In genomic region chr7:72503756-72504155, GRCm38 (mm10) we compare ENCODE assay signal across 15 mouse cellular contexts.
"Had no signal": no experiment of that assay in that cellular context is flagged by ENCODE, and none has a peak within 500 bp of the region (broad histone marks: within the 10 kb centered on the region; RNA-seq: fewer than 3 reads in every experiment).

No protein-coding gene starts in this region.

- H3K27ac ChIP-seq: liver, embryonic 13.5 days; lung, embryonic 15.5 days; macrophage; neural tube, embryonic 13.5 days had no signal

- H3K27me3 ChIP-seq: limb, embryonic 15.5 days; liver, embryonic 13.5 days; lung, embryonic 15.5 days; megakaryocyte, embryonic 14.5 days; neural tube, embryonic 13.5 days had no signal

- H3K4me1 ChIP-seq: liver, embryonic 13.5 days; megakaryocyte, embryonic 14.5 days; neural tube, embryonic 13.5 days had no signal

- H3K36me3 ChIP-seq: limb, embryonic 15.5 days; liver, embryonic 13.5 days; lung, embryonic 15.5 days; neural tube, embryonic 13.5 days had no signal

- DNase-seq: layer of hippocampus, adult 9-11 months; liver, embryonic 13.5 days; liver, postnatal 0 days; lung, postnatal 14 days; right cerebral cortex, postnatal 4 days; spleen, adult 18-20 months; thymus, adult 18-20 months; thymus, postnatal 14 days had no signal

- H3K4me2 ChIP-seq: limb, embryonic 15.5 days; liver, embryonic 13.5 days; lung, embryonic 15.5 days; midbrain, embryonic 11.5 days; neural tube, embryonic 13.5 days had no signal

- H3K9me3 ChIP-seq: limb, embryonic 15.5 days; liver, embryonic 13.5 days; lung, embryonic 15.5 days; megakaryocyte, embryonic 14.5 days; neural tube, embryonic 13.5 days had no signal

- H3K9ac ChIP-seq: limb, embryonic 15.5 days; liver, embryonic 13.5 days; liver, postnatal 0 days; lung, embryonic 15.5 days; neural tube, embryonic 13.5 days had no signal

- H3K4me3 ChIP-seq: limb, embryonic 15.5 days; liver, embryonic 13.5 days; lung, embryonic 15.5 days; megakaryocyte, embryonic 14.5 days; neural tube, embryonic 13.5 days had no signal

- ATAC-seq: liver, postnatal 0 days; midbrain, embryonic 16.5 days had no signal
